Mouse (Mus musculus): ENCODE data around the gene Harbi1. TPM values are rescaled to one million over a fixed set of nuclear protein-coding genes. Genes with fewer than 3 reads are reported as not detected.
"Not testable (repeated sequence)": the region's sequence is repeated elsewhere in the genome, so short reads cannot be mapped to it uniquely, and the experiment has no call there.

The Harbi1 gene
- total RNA-seq, 4 experiments from 2014 or later, result 11.0 to 12.7 (median 11.8) TPM

- no peak for DNase-seq
Measured at GRCm38 (mm10) chr2:91718276-91718675, 7.6 kb downstream of the Harbi1 start.

- DNase-seq, result no peak
Measured at GRCm38 (mm10) chr2:91723382-91723781, 12.7 kb downstream of the Harbi1 start.

GRCm38 (mm10) chr2:91723951-91724350 lies 13.3 kb downstream of the Harbi1 start:
- no peak for DNase-seq

GRCm38 (mm10) chr2:91724716-91725115 lies 14.1 kb downstream of the Harbi1 start:
- DNase-seq, result no peak

DNA sequence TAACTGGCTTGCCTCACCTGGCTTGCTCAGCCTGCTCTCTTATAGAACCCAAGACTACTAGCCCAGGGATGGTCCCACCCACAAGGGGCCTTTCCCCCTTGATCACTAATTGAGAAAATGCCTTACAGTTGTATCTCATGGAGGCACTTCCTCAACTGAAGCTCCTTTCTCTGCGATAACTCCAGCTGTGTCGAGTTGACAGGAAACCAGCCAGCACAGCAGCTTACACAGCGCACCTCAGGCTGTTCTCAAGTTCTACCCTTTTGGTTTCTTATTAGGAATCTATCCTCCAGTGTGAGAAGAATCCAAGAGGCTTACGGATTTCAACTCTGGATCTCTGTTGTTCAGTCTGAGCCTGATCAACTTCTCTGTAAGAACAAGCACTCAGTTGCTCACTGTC lies 14.8 kb downstream of the Harbi1 start:
- DNase-seq, result not testable (repeated sequence)

DNA sequence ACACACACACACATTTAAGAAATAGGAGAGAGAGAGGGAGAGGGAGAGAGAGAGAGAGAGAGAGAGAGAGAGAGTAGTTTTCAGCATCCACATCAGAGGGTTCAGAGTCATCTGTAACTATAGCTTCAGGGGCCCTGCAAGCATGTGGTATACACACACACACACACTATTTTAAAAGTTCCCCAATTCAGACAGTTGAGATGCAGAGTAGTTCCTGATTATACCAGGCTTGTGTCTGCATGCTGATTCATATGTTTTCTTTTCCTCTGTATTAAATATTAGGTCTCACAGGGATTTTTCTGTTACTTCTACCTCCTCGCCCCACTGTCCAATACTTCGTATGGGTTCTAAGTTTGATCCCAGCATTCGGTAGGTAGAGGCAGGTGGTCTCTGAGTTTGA lies 16.4 kb downstream of the Harbi1 start:
- no peak for DNase-seq

GRCm38 (mm10) chr2:91729571-91729970 lies 18.9 kb downstream of the Harbi1 start:
- no peak for DNase-seq

- DNase-seq, result peak; percentile 80
Measured at GRCm38 (mm10) chr2:91729971-91730821, 19.5 kb downstream of the Harbi1 start, which contains the start of gene Ambra1. Gene Ambra1 (plus strand): TSS chr2:91730134.

GRCm38 (mm10) chr2:91735221-91735620 lies 24.6 kb downstream of the Harbi1 start:
- DNase-seq, result no peak

GRCm38 (mm10) chr2:91739586-91739985 lies 28.9 kb downstream of the Harbi1 start:
- no peak for DNase-seq

GRCm38 (mm10) chr2:91744686-91745085 lies 34.0 kb downstream of the Harbi1 start:
- no peak for DNase-seq

DNA sequence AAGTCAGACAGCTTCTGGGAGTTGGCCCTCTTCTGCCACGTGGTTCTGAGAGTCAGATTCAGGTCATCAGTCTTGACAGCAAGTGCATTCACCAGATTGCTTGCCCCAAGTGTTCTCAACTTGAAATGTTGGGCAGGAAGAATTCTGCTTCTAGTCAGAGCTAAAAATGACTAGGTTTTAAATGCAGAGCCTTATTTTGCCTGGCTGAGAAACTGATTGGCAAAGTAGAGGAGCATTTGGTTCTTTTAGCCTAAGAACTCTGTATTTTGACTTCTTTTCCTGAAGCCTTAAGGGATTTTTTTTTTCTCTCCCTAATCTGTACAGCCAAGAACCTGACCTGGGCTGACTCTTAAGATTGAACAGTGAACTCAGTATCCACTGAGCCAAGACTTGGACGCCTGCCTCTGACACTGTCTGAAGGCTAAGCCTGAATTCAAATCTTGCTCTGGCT lies 39.2 kb downstream of the Harbi1 start:
- no peak for DNase-seq

Other genes starting within 250 kb of the Harbi1 start
- gene Ckap5, start 184.1 kb upstream of the Harbi1 start, total RNA-seq (2022), result 10 to 100 TPM; 38.7 to 58.2 (median 51.2) TPM
- under 1 TPM in 3 of 4 experiments, not detected in 1; 0.18 to 0.51 (median 0.46) TPM for gene F2, start 74.4 kb upstream of the Harbi1 start, total RNA-seq (2022)
- gene Zfp408, start 61.1 kb upstream of the Harbi1 start, total RNA-seq (2022), result 10 to 100 TPM; 10.2 to 22.4 (median 15.1) TPM
- 10 to 100 TPM; 64.3 to 82.4 (median 73.8) TPM for gene Arhgap1, start 61.0 kb upstream of the Harbi1 start, total RNA-seq (2022)
- 100 to 1,000 TPM in 1 of 4 experiments, 10 to 100 TPM in 3; 71.0 to 105 (median 72.1) TPM for gene Atg13, start 276 bp upstream of the Harbi1 start, total RNA-seq (2022)
- 10 to 100 TPM; 36.3 to 52.7 (median 40.8) TPM for gene Ambra1, start 19.3 kb downstream of the Harbi1 start, total RNA-seq (2022)
- gene Chrm4, start 216.4 kb downstream of the Harbi1 start, total RNA-seq (2022), result 1 to 10 TPM; 1.0 to 4.2 (median 2.6) TPM
- gene Mdk, start 221.4 kb downstream of the Harbi1 start, total RNA-seq (2022), result 10 to 100 TPM in 2 of 4 experiments, 1 to 10 TPM in 2; 7.7 to 13.1 (median 9.1) TPM
- not detected for gene Gm9821, start 234.9 kb downstream of the Harbi1 start, total RNA-seq (2022)